Mouse (Mus musculus): ENCODE results near the gene Zfp324.

Zfp324 gene

GRCm38 (mm10) chr7:13009143-13010004 lies 43.7 kb downstream of the Zfp324 start:
- ATAC-seq (ENCODE audit: low TSS enrichment), result peak; percentile 92

GRCm38 (mm10) chr7:13010005-13010908 lies 44.6 kb downstream of the Zfp324 start, which contains the start of gene Zbtb45:
TSS of gene Zbtb45 (minus strand) at chr7:13010034.
- no peak for ATAC-seq (ENCODE audit: low TSS enrichment)

- ATAC-seq (ENCODE audit: low TSS enrichment), result no peak
Observed at GRCm38 (mm10) chr7:13013671-13014070, 48.0 kb downstream of the Zfp324 start.

GRCm38 (mm10) chr7:13014275-13014839 lies 48.7 kb downstream of the Zfp324 start:
- no peak for ATAC-seq (ENCODE audit: low TSS enrichment)

GRCm38 (mm10) chr7:13015217-13015616 lies 49.6 kb downstream of the Zfp324 start:
- no peak for ATAC-seq (ENCODE audit: low TSS enrichment)

GRCm38 (mm10) chr7:13022773-13023535 lies 57.3 kb downstream of the Zfp324 start:
- peak; percentile 16; the same call in 1 of the 2 replicates for ATAC-seq (ENCODE audit: low TSS enrichment)
